Mouse (Mus musculus) left cerebral cortex, adult 8-10 months (tissue): ENCODE measurements at regions not wholly inside any gene's neighbourhood (a gene's known extent, or its start where the extent isn't known, plus 50 kb on each side); places are given as distances from the start of the nearest gene placed in this dataset.
"Not testable (repeated sequence)": the region's sequence is repeated elsewhere in the genome, so short reads cannot be mapped to it uniquely, and the experiment has no call there.

Experiments
- DNase-seq, 2 experiments: peaks; one replicate each; pipeline ENCODE4 v3.0.0; 2022; ENCODE audit warnings: low spot score in 2 of 2

- DNase-seq: not testable (repeated sequence)
Measured at GRCm38 (mm10) chr12:18606126-18606525, 91.8 kb downstream of the 5730507C01Rik start.

GRCm38 (mm10) chr12:18609835-18610234 is 95.5 kb downstream of the 5730507C01Rik start:
- DNase-seq: peak in 1 of 2 experiments; percentile 11

- DNase-seq: not testable (repeated sequence)
Measured at GRCm38 (mm10) chr12:18610581-18610980, 96.3 kb downstream of the 5730507C01Rik start.
